Mouse (Mus musculus): ENCODE results near the gene Akap5. TPM values are rescaled to one million over a fixed set of nuclear protein-coding genes. Genes with fewer than 3 reads are reported as not detected.

Akap5 gene
- 10 to 100 TPM; 87.0 to 91.3 (median 88.8) TPM for total RNA-seq (2022)

GRCm38 (mm10) chr12:76324679-76325431 is at the start of gene Akap5:
TSS of gene Akap5 (plus strand) at chr12:76324891.
- peak in 1 of 2 experiments; percentile 61 for DNase-seq (ENCODE audit: low spot score in 2 of 2)

- no peak for DNase-seq (ENCODE audit: low spot score in 2 of 2)
Measured at GRCm38 (mm10) chr12:76278209-76278608, 46.5 kb upstream of the Akap5 start.

GRCm38 (mm10) chr12:76280556-76280955 is 44.1 kb upstream of the Akap5 start:
- DNase-seq (ENCODE audit: low spot score in 2 of 2) = peak in 1 of 2 experiments; percentile 55

GRCm38 (mm10) chr12:76281111-76281660 is 43.5 kb upstream of the Akap5 start:
- DNase-seq (ENCODE audit: low spot score in 2 of 2) = no peak

GRCm38 (mm10) chr12:76282132-76282531 is 42.6 kb upstream of the Akap5 start:
- no peak for DNase-seq (ENCODE audit: low spot score in 2 of 2)

GRCm38 (mm10) chr12:76282532-76283173 is 42.0 kb upstream of the Akap5 start:
- peak in 1 of 2 experiments; percentile 49 for DNase-seq (ENCODE audit: low spot score in 2 of 2)

GRCm38 (mm10) chr12:76285418-76285817 is 39.3 kb upstream of the Akap5 start:
- DNase-seq (ENCODE audit: low spot score in 2 of 2) = no peak

GRCm38 (mm10) chr12:76287986-76288385 is 36.7 kb upstream of the Akap5 start:
- DNase-seq (ENCODE audit: low spot score in 2 of 2) = peak in 1 of 2 experiments; percentile 43

GRCm38 (mm10) chr12:76288494-76288893 is 36.2 kb upstream of the Akap5 start:
- no peak for DNase-seq (ENCODE audit: low spot score in 2 of 2)

- DNase-seq (ENCODE audit: low spot score in 2 of 2) = no peak
Measured at GRCm38 (mm10) chr12:76289428-76289827, 35.3 kb upstream of the Akap5 start.

- DNase-seq (ENCODE audit: low spot score in 2 of 2) = no peak
Measured at GRCm38 (mm10) chr12:76290271-76290670, 34.4 kb upstream of the Akap5 start.

- no peak for DNase-seq (ENCODE audit: low spot score in 2 of 2)
Measured at GRCm38 (mm10) chr12:76293192-76293591, 31.5 kb upstream of the Akap5 start.

- no peak for DNase-seq (ENCODE audit: low spot score in 2 of 2)
Measured at GRCm38 (mm10) chr12:76297830-76298229, 26.9 kb upstream of the Akap5 start.

- no peak for DNase-seq (ENCODE audit: low spot score in 2 of 2)
Measured at GRCm38 (mm10) chr12:76299361-76299906, 25.3 kb upstream of the Akap5 start.

GRCm38 (mm10) chr12:76300367-76300766 is 24.3 kb upstream of the Akap5 start:
- DNase-seq (ENCODE audit: low spot score in 2 of 2) = peak in 1 of 2 experiments; percentile 65

GRCm38 (mm10) chr12:76303474-76303873 is 21.2 kb upstream of the Akap5 start:
- no peak for DNase-seq (ENCODE audit: low spot score in 2 of 2)

- DNase-seq (ENCODE audit: low spot score in 2 of 2) = no peak
Measured at GRCm38 (mm10) chr12:76304199-76304598, 20.5 kb upstream of the Akap5 start.

GRCm38 (mm10) chr12:76305107-76305506 is 19.6 kb upstream of the Akap5 start:
- no peak for DNase-seq (ENCODE audit: low spot score in 2 of 2)

GRCm38 (mm10) chr12:76306852-76307561 is 17.7 kb upstream of the Akap5 start:
- no peak for DNase-seq (ENCODE audit: low spot score in 2 of 2)

GRCm38 (mm10) chr12:76307964-76308363 is 16.7 kb upstream of the Akap5 start:
- peak in 1 of 2 experiments; percentile 88 for DNase-seq (ENCODE audit: low spot score in 2 of 2)

GRCm38 (mm10) chr12:76308436-76308835 is 16.3 kb upstream of the Akap5 start:
- no peak for DNase-seq (ENCODE audit: low spot score in 2 of 2)
